Mouse (Mus musculus) kidney, postnatal 14 days (tissue): ENCODE measurements around the gene Gm28576.
"Not testable (repeated sequence)": the region's sequence is repeated elsewhere in the genome, so short reads cannot be mapped to it uniquely, and the experiment has no call there.

Source experiments
- DNase-seq: peaks from one replicate; pipeline ENCODE4 v3.0.0; 2022; ENCODE audit warnings: mixed read lengths

Gm28576 gene

DNA sequence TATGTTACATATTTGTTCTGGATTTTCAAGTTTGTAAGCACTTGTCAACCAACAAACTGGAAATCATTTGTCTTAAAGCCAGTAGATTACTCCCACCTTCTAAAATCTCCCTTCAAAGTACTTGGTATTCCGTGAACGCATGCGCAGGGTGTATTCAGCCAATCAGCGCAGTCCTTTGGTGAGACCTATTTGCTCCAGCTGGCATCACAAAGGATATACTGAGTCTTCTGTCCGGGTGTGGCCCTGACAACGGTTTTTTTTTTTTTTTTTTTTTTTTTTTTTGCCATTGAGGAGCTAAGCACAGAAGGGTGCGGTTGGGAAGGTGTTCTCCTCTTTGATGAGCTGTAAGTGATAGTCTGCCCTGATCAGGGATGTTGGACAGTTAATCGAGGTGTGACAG is at the start of gene Gm28576:
Gm28576 (plus strand) TSS at position 301 of the 400 bp plus-strand sequence.
- DNase-seq: not testable (repeated sequence)
